Mouse (Mus musculus) embryonic fibroblast, embryonic 13.5 days (primary cell): ENCODE measurements around the gene Afg1l. TPM values are rescaled to one million over a fixed set of nuclear protein-coding genes. Genes with fewer than 3 reads are reported as not detected.

ENCODE experiments used
- H3K27ac ChIP-seq: 2 replicates; pipeline ENCODE4 v1.5.1; 2012; ENCODE audit warnings: low read length, control low read depth, inconsistent platforms; ENCODE audit not compliant: insufficient read depth
- H3K4me1 ChIP-seq: 2 replicates; pipeline ENCODE4 v1.6.1; 2011; ENCODE audit warnings: low read length; ENCODE audit not compliant: control insufficient read depth, insufficient read depth
- H3K4me3 ChIP-seq: 2 replicates; pipeline ENCODE4 v1.5.1; 2011; ENCODE audit warnings: mild to moderate bottlenecking, control low read depth, low read length; ENCODE audit not compliant: insufficient read depth
- CTCF ChIP-seq: IDR thresholded peaks from 2 replicates; pipeline ENCODE4 v1.5.1; 2011; ENCODE audit warnings: mild to moderate bottlenecking, control low read depth, low read length, moderate library complexity, borderline replicate concordance; ENCODE audit not compliant: insufficient read depth
- POLR2A ChIP-seq: IDR thresholded peaks from 2 replicates; pipeline ENCODE4 v1.6.1; 2011; ENCODE audit warnings: low read depth, mild to moderate bottlenecking, control low read depth, low read length, moderate library complexity
- polyA plus RNA-seq: library from polyadenylated mRNA; stranded (reverse); fragments of >200 nt; gene quantifications from 2 replicates; pipeline ENCODE4 v1.2.4, GENCODE M21; 2011; ENCODE audit warnings: low read depth; ENCODE audit not compliant: missing spikeins, insufficient read length

Gene Afg1l
- polyA plus RNA-seq, 1 experiment = 5.7 TPM

- H3K4me3 ChIP-seq = peak overlapping the region; percentile 82
- no peaks in the 10 kb centered on the region for H3K4me1 ChIP-seq
- H3K27ac ChIP-seq = peak overlapping the region; percentile 83
- 0 out of 2 replicates have a peak, but pooled peaks have one; percentile 21 for TF ChIP-seq POLR2A
- TF ChIP-seq CTCF = no peak
Measured at GRCm38 (mm10) chr10:42502349-42503111, 24.2 kb upstream of the Afg1l start.

- no peaks in the 10 kb centered on the region for H3K4me1 ChIP-seq
- no peak for TF ChIP-seq CTCF
- TF ChIP-seq POLR2A = peak; percentile 87
- H3K27ac ChIP-seq = peak within 1 kb of the TSS; percentile 83
- peak within 1 kb of the TSS; percentile 82 for H3K4me3 ChIP-seq
Measured at GRCm38 (mm10) chr10:42501775-42502348, 23.5 kb upstream of the Afg1l start, which contains the start of gene Snx3. Gene Snx3, plus strand, starts transcription at chr10:42502030.

DNA sequence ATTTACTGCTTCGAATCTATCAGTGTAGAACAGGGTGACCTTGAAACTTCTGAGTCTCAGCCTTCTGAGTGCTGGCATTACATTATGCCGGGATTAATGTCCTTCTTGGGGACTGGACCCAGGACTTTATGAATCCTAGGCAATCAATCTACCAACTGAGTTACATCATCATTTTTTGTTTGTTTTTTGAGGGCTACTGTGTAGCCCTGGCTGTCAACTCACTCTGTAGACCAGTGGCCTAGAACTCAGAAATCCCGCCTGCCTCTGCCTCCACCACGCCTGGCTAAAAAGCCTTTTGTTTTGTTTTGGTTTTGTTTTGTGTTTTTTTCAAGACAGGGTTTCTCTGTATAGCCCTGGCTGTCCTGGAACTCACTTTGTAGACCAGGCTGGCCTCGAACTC lies 22.8 kb upstream of the Afg1l start:
- peak overlapping the region; percentile 58 for H3K27ac ChIP-seq
- TF ChIP-seq CTCF (no peak), POLR2A (no peak)
- no peak overlapping the region for H3K4me3 ChIP-seq
- no peaks in the 10 kb centered on the region for H3K4me1 ChIP-seq

GRCm38 (mm10) chr10:42500611-42501010 lies 22.2 kb upstream of the Afg1l start:
- Histone ChIP-seq H3K4me1 (no peaks in the 10 kb centered on the region), H3K4me3 (no peak overlapping the region), H3K27ac (no peak overlapping the region)
- TF ChIP-seq CTCF (no peak), POLR2A (no peak)

- H3K4me1 ChIP-seq = peaks cover 2% of the 10 kb centered on the region; the same call in 1 of the 2 replicates
- TF ChIP-seq POLR2A (no peak), CTCF (no peak)
Measured at GRCm38 (mm10) chr10:42493000-42493399, 14.6 kb upstream of the Afg1l start.

DNA sequence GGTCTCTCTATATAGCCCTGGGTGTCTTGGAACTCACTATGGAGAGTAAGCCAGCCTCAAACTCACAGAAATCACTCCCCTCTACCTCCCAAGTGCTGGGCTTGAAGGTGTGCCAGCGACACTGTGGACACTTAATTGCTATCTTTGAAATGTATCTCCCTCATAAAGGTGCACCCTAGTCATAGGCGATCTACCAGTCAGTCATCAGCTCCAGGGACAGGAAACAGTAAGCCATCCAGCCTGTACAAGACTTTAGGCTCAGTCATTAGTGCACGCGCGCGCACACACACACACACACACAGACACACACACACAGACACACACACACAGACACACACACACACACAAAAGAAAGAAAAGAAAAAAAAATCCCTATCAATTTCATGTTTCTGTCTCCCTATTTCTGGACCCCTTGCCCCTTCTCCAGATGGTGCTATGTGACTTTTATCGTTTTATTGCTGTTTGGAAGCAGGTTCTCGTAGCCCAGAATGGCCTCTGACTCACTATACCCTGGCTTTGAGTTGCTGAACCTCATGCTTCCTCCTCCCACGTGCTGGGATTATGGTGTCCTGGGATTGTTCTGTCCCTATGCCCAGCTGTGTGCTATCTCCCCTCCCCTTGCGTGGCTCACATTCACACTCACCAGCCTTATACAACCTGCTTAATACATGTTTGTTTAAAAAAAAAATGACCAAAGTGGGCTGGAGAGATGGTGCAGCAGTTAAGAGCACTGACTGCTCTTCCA lies 13.8 kb upstream of the Afg1l start:
- no peak for TF ChIP-seq POLR2A
- TF ChIP-seq CTCF = no peak
- no peak overlapping the region for H3K4me3 ChIP-seq
- peaks cover 2% of the 10 kb centered on the region; the same call in 1 of the 2 replicates for H3K4me1 ChIP-seq
- no peak overlapping the region for H3K27ac ChIP-seq

More at GRCm38 (mm10) chr10:42493000-42493399, 14.6 kb upstream of the Afg1l start:
- H3K27ac ChIP-seq = no peak overlapping the region
- no peak overlapping the region for H3K4me3 ChIP-seq

DNA sequence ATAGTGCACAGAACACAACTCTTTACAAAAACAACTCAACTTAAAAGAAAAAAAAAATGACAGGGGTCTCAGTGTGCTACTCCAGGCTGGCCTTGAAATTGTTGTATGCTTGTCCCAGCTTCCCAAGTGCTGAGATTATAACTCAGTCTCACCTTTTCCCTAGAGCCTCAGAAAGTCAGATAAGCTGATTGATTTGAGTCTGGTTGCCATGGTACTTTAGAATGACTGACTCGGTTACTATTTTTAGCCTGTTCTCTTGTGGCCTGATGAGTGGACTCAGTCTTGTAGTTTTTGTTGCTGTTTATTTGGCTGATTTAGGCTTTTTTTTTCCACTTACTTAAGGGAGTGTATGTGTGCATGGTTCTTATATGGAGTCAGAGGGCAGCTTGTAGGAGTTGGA lies 12.8 kb upstream of the Afg1l start:
- TF ChIP-seq CTCF (no peak), POLR2A (no peak)
- no peak overlapping the region for H3K27ac ChIP-seq
- H3K4me1 ChIP-seq = peaks cover 2% of the 10 kb centered on the region; the same call in 1 of the 2 replicates
- H3K4me3 ChIP-seq = no peak overlapping the region

DNA sequence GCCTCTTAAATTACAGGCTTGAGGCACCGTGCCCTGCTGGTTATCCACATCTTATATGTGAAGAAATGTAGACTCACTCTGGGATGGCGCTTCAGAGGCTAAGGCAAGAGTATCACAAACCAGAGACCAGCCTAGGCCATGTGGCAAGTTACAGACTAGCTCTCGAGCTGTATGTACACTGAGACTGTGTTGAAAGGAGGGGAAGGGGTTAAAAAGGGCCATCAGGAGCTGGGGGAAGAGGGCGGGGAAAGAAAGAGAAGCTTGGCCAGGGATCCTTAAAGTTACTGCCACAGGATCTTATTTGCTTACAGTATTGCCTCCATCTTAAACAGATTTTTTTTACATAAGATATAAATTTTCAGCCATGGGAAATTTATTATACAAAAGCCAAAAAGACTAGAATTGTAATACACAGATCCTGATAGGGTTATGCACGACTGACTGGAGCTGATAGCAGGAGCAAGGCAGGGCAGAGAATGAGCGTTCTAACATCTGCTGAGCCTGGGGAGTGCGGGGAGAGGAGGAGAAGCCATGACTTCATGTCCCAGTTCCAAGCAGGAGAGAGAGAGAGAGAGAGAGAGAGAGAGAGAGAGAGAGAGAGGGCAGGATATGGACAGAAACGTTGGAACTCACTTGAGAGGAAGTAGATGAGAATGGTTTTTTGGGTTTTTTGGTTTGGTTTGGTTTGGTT lies 10.4 kb upstream of the Afg1l start:
- Histone ChIP-seq H3K27ac (no peak overlapping the region), H3K4me1 (peaks cover 2% of the 10 kb centered on the region; the same call in 1 of the 2 replicates), H3K4me3 (no peak overlapping the region)
- TF ChIP-seq POLR2A (no peak), CTCF (no peak)

- Histone ChIP-seq H3K4me3 (no peak overlapping the region), H3K4me1 (peaks cover 2% of the 10 kb centered on the region; the same call in 1 of the 2 replicates), H3K27ac (no peak overlapping the region)
- no peak for TF ChIP-seq CTCF
- TF ChIP-seq POLR2A = no peak
Measured at GRCm38 (mm10) chr10:42480719-42481118, 2.4 kb upstream of the Afg1l start.
